Mouse (Mus musculus) frontal cortex, postnatal 25 days (tissue): Measurements from ENCODE around the gene Nrf1.

Experiments used
- DNase-seq, 2 experiments: peaks; one replicate each; pipeline ENCODE4 v3.0.0; 2022; ENCODE audit warnings: low spot score in 2 of 2

Nrf1 gene

DNA sequence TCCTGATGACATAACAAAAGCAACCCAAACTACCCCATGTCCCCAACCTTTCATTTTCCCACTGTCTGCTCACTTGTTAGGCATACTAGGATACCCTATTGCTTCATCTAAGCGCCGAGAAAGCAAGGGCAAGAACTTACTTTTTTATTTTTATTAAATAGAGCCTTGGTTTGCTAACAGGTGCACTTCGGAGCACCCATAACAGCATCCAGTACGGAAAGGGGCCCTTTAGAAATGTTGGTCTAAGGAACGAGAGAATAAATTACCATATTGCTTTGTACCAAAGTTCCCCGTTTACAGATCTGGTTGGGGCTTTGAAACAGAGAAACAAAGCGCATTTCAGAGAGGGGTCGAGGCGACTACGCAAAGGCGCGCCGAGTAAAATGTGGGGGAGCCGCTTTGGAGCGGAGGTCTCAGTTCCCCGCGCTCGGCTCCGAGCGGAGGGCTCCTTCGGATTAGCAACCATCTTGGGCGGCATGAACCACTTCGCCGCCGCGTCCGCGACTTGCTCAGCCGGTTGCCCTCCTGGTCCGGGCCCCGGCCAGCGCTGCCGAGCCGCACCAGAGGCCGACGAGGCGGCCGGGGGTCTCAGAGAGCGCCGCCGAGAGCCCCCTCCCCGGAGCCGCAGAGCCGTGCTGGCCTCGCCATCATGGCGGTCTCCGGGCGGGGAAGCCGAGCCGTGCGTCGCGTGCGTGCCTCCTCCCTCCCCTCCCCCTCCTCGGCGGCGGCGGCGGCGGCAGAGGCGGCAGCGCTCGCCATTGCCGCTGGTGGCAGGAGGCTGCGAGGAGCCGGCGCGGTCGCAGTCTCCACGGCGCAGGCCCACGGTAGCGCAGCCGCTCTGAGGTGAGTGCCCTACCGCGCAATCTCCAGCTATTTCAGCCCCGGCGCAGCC lies at the start of gene Nrf1:
Nrf1 (plus strand) TSS at position 718 of the 892 bp plus-strand sequence.
- DNase-seq = peak; percentile 78 to 84

DNA sequence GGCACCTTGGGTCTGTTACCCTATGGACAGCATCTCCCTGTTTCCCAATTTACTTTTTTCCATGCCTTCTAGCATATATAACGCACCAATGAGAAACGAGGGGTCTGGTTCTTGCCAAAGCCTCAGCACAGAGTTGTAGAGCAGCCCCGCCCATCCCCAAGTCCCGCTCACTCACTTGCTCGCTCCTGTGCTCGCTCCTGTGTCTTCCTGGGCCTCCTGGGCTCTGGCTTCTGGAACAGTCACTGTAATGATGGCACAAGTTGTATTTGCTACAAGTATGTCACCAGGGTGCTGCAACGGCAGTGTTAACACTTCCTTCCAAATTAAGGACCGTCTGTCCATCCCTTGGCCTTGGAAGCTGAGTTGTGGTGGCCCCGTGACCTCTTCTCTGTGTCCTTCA lies 49.6 kb upstream of the Nrf1 start:
- DNase-seq = no peak

DNA sequence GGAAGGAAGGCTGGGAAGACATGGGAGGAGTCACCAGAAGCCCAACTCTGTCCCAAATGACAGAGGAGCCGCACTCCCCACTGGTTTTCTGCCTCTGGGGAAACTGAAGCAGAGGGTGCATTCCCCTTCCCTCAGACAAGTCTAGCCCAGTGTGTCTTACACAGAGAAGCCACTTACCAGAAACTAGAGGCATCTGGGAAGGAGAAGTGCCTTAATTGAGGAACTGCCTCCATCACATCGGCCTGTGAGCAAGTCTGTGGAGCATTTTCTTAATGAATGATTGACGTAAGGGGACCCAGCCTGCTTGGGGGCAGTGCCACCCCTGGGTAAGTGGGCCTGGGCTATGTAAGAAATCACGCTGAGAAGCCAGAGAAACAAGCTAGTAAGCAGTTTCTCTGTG lies 49.0 kb upstream of the Nrf1 start:
- no peak for DNase-seq

DNA sequence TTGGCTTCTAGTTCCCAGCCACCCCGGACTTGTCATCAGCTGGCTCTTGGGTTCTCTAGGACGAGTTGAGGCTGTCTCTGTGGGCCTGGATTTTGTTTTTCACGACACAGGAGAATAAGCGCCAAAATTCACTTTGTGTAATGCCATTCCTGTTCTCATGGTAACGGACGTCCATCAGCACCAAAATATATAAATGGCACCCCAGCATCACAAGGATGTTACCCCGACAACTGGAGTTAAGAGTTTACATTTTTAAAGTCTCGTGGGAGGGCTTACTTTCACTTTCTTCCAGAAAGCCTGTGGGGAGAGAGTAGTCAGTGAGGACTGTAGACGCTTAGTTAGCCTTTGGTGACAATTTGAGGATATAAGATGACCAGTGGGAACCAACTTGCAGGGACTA lies 45.2 kb upstream of the Nrf1 start:
- DNase-seq = no peak

DNA sequence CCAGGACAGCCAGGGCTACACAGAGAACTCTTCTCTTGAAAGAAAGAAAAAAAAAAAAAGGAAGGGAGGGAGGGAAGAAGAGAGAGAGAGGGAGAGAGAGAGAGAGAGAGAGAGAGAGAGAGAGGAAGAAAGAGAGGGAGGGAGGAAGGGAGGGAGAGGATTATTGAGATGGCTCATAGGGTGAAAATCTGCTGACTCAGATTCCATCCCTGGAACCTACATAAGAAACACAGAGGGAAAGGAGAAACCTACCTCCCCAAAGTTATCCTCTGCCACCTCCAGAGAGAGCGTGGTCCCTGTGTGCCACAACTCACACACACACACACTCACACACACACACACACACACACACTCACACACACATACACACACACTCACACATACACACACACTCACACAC lies 41.9 kb upstream of the Nrf1 start:
- no peak for DNase-seq

DNA sequence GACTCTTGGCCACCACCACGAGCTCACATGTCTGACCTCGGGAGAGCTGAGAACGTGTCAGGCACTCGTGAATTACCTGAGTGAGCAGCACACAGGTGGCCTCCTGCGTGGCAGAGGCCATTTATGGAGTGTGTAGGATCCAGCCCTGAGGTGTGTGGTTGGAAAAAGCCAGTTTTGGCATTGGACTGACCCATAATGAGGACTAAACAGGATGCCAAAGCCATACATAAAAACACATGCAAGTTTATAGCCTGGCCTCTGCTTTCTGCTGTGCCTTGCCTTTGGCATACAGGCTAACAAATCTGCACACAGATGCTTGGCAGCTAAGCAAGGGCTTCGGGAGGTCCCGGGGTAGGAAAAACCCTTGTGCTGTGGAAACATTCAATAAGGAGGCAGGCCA lies 38.6 kb upstream of the Nrf1 start:
- no peak for DNase-seq

DNA sequence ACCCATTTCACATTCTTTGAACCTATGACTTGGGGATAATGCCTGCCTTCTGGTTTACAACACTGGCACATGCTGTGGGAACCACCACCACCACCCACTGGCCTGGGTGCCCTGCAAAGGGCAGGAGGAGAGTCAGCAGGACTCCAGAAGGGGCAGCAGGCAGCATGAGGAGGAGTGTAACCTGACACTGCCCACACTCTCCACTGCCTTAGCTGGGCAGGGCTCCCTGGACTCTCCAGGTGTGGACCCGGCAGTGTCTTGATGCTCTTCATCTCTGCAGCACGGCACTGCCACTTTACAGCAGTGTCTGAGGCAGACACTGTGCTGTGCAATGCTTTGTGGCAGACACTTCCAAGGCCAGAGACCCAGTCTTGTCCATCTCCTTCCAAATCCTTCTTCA lies 34.3 kb upstream of the Nrf1 start:
- no peak for DNase-seq

DNA sequence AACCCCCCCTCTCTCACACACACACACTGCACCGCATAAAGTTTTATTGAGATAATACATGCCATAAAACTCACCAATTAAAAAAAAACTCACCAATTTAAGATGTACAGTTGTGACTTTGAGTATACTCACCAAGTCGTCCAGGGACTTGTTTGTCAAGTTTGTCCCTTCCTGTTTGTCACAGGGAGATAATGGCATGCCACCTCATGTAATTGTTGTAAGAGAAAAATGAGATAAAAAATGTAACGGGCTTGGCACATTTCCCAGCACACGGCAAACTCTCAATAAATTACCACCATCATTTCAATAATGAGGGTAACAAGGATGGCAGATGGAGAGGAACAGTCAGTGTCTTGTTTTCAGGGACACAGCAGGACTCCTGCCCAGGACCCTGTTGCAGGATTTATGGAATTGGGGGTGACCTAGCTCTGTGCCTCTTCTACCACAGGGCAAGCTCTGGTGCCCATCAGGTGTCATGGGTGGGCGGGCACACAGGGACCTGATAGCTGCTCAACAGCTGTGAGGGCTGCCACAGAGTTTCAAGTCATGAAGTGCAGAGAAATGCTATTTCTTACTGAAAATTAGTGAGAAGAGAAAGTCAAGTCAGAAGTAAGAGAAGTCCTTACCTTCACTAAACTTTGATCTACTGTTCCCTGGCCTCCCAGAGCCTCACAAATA lies 33.5 kb upstream of the Nrf1 start:
- no peak for DNase-seq

DNA sequence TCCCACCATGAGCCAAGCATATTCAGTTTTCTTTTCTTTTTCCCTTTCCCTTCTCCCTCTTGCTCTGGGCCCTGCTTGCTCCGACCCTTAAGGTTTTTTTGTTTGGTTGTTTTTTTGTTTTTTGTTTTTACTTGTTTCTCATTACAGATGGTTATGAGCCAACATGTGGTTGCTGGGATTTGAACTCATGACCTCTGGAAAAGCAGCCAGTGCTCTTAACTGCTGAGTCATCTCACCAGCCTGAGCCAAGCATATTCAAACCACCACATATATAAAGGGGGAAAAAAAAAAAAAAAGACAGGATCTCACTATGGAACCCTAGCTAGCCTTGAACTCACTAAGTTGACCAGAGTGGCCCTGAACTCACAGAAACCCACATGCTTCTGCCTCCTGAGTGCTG lies 26.5 kb upstream of the Nrf1 start:
- no peak for DNase-seq

DNA sequence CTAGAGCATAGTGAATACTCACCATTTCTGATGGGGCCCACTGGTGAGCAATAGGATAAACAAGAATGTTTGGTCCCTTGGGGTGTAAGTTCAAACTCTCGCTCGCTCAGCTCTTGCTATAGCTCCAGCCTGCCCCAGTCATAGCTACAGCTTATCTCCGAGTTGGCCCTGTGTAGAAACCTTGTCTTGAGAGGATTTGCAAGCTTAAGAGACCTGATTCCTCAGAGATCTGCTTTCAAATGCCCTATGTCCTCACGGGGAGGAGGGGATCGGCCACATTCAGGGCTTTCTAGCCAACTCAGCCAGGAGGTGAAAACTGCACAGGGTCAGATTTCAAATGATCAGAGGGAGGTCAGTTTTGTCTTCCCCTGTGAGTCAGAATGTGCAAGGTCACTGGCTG lies 26.1 kb upstream of the Nrf1 start:
- DNase-seq = no peak

DNA sequence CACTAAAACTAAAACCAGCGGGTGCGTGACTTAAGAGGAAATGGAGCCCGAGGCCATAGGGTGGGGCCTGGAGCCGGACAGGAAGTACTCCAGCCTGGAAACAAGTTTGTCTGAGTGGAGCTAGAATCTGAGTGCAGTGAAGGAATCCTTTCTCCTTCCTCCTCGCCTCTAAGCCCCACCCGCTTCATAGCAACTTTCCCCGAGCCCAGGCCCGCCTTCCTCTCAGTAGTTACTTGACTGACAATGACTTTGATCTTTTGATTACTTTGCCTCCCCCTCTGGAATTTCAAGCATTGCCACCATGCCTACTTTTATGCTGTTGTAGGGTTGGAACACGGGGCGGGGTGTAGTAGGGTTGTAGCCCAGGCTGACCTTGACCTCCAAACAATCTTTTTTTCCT lies 21.0 kb upstream of the Nrf1 start:
- no peak for DNase-seq

DNA sequence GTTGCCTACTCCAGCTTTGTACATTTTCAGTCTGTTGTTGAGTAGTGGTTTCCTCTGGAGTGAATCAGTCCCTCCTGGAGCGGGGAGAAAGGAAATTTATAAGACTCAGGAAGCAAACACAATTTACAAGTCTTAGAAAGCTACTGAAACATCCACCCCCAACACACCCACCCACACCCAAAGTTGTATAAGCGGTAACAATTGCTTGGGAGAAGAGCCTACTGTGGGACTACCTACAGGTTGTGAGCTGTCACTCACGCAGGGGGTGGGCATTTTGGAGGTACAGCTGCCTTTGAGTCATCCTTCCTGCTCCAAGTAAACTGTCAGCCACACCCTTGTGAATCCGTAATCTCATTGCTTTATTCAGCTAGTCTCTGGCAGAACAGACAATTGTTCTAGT lies 19.4 kb upstream of the Nrf1 start:
- DNase-seq = no peak

DNA sequence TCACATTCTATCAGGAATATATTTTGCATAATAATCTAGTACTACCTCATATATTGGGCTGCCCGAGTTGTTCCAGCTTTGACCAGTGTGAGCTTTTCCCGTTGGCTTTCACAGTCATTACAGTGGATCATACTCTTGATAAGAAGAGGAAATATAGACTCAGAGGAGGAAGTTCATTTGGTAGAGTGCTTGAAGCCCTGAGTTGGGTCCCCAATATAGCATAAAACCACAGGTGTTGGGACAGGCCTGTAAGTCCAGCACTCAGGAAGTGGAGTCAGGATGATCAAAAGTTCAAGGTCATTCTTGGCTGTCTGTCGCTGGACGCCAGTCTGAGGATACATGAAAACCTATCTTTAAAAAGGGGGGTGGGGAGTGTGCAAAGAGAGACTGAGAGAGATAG lies 12.7 kb upstream of the Nrf1 start:
- no peak for DNase-seq

DNA sequence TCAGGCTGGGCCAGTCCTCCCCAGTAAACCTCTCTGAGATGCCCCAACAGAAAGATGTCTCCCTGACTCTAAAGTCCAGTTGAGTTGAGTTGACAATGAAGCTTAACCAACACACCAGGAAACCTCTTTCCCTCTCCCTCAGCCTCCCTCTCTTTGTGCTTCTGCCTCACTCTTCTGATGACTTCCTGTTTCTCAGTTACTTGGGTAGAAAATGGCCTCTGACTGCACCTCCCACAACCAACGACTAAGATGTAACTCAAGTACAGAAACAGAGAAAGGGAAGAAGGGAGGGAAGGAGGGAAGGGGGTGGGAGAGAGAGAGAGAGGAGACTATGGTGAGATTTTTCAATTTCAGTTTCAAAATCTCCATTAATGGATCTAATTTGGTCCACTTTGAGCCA lies 6.3 kb upstream of the Nrf1 start:
- no peak for DNase-seq

DNA sequence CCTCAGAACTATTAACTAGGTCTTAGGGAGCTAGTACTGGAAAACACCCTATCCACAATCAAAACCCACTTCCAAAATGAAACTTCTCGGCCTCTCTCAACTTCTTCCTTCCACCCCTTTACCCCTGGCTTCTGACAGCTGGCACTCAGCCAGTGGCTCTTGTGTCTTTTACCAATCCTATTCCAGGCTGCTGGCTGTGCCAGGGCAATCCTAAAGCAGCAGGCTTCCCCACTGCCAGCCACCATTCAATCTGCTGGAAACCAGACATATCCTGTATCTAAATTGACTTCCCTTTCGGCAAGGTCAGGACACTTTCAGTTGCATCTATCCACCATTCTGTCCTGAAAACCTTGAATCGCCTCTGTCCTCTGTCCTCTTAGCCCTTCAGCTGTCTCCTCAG lies 5.3 kb upstream of the Nrf1 start:
- no peak for DNase-seq

DNA sequence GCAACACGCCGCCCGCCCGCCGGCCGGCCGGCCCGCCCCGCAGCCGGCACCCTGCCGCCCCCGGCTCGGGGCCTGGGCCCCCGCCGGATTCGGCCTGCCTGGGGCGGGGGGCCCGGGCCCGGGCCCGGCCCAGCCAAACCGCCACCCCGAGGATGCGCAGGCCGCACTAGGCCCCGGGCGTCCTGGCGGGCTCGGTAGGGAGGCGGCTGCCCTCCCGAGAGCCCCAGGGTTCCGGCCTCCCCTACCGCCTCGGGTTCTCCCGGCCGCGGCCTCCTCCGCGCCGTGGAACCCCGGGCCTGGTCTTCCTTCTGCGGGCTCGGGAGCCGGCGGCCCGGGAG lies 344 bp downstream of the Nrf1 start:
- DNase-seq = no peak

DNA sequence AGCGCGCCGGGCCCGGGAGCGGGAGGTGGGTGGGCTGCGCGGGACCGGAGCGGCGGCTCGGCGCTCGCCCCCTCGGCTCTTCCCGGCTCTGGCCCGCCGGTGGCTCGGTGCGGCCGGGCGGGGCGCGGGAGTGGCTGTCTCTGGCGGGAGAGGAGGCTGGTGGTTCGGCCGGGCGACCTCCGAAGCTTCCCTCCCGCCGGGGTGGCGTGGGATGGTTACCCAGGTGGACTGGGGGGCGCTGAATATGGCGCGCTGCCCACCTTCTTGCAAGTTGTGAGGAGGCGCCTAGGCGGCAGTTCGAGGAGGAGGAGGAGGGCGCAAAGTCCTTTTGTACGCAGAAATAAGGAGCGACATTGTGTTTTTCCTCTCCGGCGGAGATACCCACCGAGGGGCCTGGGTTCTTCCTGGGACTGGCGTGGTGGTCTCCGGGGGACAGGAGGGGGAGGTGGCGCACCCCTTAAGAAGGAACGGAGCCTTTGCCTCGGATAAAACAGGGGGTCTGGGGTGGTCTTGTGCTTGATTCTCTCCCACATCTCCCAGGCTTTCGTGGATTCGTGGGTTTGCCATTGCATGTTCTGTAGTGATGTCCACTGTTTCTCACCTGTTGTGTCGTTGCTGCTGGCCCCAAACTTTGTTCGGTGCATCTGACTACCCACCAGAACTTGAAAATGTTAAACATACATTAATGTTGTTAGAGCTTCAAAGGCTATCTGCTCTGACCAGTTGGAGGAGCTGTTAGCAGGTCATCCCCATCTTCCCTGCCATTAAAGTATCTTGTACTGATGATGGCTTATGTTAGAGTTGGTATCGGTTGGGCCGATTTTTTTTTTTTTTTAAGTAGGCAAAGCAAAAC lies 939 bp downstream of the Nrf1 start:
- peak; percentile 34 to 43 for DNase-seq

DNA sequence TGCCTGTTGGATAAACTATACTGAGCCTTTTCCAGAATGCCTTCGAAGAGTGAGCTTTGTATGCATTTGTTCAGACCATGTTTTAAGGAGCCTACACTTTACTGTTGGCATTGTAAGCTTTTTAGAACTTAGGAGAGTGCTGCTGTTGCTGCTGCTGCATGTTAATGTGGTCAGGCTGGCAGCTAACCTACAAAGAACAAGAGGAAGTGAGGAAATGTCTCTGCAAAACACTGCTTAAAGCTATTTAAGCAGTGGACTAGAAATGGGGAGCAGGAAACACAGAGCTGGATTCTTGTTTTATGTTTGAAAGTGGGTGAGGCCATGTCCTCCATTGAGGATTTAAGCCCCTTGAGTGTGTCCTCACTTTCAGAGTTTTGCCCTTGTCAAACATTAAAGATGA lies 5.3 kb downstream of the Nrf1 start:
- DNase-seq = no peak

DNA sequence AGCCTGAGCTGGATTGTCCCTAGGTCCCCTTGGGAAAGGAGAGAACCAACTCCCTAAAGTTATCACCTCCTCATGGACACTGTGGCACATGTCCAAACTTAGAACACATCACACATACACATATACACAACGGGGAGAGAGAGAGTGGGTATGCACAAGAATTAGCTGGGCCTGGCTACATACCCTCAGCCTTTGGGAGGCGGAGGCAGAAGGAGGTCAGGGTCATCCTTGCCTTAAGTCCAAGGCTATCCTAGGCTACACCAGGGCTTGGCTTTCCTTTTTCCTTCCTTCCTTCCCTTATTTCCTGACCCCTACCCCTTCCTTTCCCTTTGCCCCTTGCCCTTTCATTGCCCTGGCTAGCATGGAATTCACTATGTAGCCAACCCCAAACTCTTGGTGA lies 14.8 kb downstream of the Nrf1 start:
- DNase-seq = no peak

DNA sequence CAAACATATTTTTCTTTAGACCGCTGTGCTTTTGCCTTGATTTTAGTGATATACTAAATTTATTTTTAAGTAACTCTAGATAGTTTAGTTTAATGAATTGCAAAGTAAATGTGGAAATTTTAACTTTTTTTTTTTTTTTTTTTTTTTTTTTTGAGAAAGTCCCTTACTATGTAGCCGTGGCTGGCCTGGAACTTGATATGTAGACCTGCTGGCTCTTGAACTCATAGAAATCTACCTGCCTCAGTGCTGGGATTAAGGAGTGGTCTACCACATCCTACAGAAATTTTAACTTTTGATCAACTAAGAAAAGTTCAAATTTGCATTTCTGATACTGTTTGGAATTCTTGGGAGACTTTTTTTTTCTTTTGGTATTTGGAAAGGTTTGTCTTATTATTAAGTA lies 17.6 kb downstream of the Nrf1 start:
- DNase-seq = no peak

DNA sequence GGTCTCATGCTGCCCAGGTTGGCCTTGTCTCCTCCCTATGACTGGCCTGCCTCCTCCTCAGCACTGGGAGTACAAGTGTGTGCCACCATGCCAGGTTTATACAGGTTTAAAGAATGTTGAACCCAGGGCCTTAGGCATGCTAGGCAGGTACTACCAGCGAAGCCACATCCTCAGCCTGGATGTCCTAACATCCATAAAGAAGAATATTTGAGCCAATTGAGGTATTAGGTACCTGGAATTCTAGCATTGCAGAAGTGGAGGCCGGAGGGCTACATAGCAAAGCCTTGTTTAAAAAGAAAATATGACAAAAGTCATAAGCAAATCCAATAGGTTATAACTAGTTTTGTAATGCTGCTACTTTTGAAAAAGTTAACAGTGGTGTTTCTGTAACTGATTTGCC lies 19.0 kb downstream of the Nrf1 start:
- DNase-seq = no peak

DNA sequence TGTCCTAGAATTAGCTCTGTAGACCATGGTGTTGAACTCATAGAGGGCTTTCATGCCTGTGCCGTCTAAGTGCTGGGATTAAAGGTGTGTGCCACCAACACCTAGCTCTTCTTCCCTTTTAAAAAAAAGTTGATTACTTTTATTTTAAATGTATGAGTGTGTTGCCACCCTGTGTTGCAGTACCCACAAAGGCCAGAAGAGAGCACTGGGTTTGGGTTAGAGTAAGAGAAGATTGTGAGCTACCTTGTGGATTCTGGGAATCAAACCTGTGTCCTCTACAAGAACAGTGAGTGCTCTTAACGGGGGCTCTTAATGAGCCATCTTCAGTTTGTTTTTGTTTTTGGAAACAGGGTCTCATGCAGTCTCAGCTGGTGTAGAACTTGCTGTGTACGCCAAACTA lies 24.7 kb downstream of the Nrf1 start:
- DNase-seq = no peak
